Mouse (Mus musculus): ENCODE data around the gene Gm8138. TPM values are rescaled to one million over a fixed set of nuclear protein-coding genes. Genes with fewer than 3 reads are reported as not detected.
"Not testable (repeated sequence)": the region's sequence is repeated elsewhere in the genome, so short reads cannot be mapped to it uniquely, and the experiment has no call there.

Gm8138 gene
- polyA plus RNA-seq (2017; shearing (Covaris generic)), result not detected

- ATAC-seq, result not testable (repeated sequence)
Observed at GRCm38 (mm10) chr14:43416250-43416649, at the start of gene Gm8138. Gene Gm8138 (minus strand): TSS chr14:43416350.

GRCm38 (mm10) chr14:43361713-43362112, 54.4 kb downstream of the Gm8138 start:
- not testable (repeated sequence) for ATAC-seq

Other genes starting within 250 kb of the Gm8138 start
- gene Gm7233, start 236.5 kb downstream of the Gm8138 start, polyA plus RNA-seq (2017; shearing (Covaris generic)), result not detected
- gene Gm8122, start 181.0 kb downstream of the Gm8138 start, polyA plus RNA-seq (2017; shearing (Covaris generic)), result not detected
- not detected for gene Gm8126, start 157.7 kb downstream of the Gm8138 start, polyA plus RNA-seq (2017; shearing (Covaris generic))
- under 1 TPM in 1 of 2 experiments, not detected in 1; 0.50 TPM for gene Gm9732, start 141.3 kb downstream of the Gm8138 start, polyA plus RNA-seq (2017; shearing (Covaris generic))
- gene Gm8127, start 122.5 kb downstream of the Gm8138 start, polyA plus RNA-seq (2017; shearing (Covaris generic)), result not detected
- gene 1700001F09Rik, start 68.5 kb downstream of the Gm8138 start, polyA plus RNA-seq (2017; shearing (Covaris generic)), result not detected
- gene Gm5799, start 127.2 kb upstream of the Gm8138 start, polyA plus RNA-seq (2017; shearing (Covaris generic)), result not detected
- gene Gm17654, start 162.8 kb upstream of the Gm8138 start, polyA plus RNA-seq (2017; shearing (Covaris generic)), result not detected
- gene Gm10375, start 191.7 kb upstream of the Gm8138 start, polyA plus RNA-seq (2017; shearing (Covaris generic)), result not detected

Data from CD4-positive, CD25-positive, alpha-beta regulatory T cell, adult 4 months (primary cell).